ENCODE assay signal across 10 mouse cellular contexts in genomic region chr2:131188311-131188710, GRCm38 (mm10). TPM values are rescaled to one million over a fixed set of nuclear protein-coding genes. Genes with fewer than 3 reads are reported as not detected.
DNase-seq lines count a peak whose midpoint lies in the region; ATAC-seq and TF ChIP-seq lines count a peak whose summit lies in the region.
"Had no signal": no experiment of that assay in that cellular context is flagged by ENCODE, and none has a peak within 500 bp of the region (broad histone marks: within the 10 kb centered on the region; RNA-seq: fewer than 3 reads in every experiment).

No protein-coding gene starts in this region.

- no peaks in the 10 kb centered on the region for H3K9me3 ChIP-seq in hindbrain, embryonic 10.5 days
- no peaks in the 10 kb centered on the region for H3K9me3 ChIP-seq in hindbrain, embryonic 16.5 days (ENCODE audit: control insufficient read depth, low read length)
- H3K9me3 ChIP-seq in MEL (replicated peaks; ENCODE audit: insufficient read depth, low read length) = no peaks in the 10 kb centered on the region
- no peaks in the 10 kb centered on the region for H3K9me3 ChIP-seq in forebrain, embryonic 14.5 days (replicated peaks; ENCODE audit: control insufficient read depth, low read length)
- no peaks in the 10 kb centered on the region for H3K9me3 ChIP-seq in liver, embryonic 16.5 days (replicated peaks; ENCODE audit: control insufficient read depth, low read length)
- H3K9me3 ChIP-seq: hindbrain, embryonic 15.5 days had no signal

- no peak for TF ChIP-seq RAD21 in MEL (IDR thresholded peaks at IDR 0.05; ENCODE audit: low read depth, low read length)

- H3K4me3 ChIP-seq in hindbrain, embryonic 10.5 days = peak overlapping the region; percentile 72
- H3K4me3 ChIP-seq in hindbrain, embryonic 16.5 days (ENCODE audit: low read length) = no peak overlapping the region
- no peak overlapping the region for H3K4me3 ChIP-seq in MEL (ENCODE audit: control insufficient read depth in 1 of 2, insufficient read depth in 1 of 2, low read depth in 2 of 2, low read length in 2 of 2)
- H3K4me3 ChIP-seq in forebrain, embryonic 14.5 days (ENCODE audit: low read depth, low read length) = no peak overlapping the region
- peak overlapping the region; percentile 94 for H3K4me3 ChIP-seq in liver, embryonic 16.5 days (ENCODE audit: low read depth, low read length)

- H3K27ac ChIP-seq in hindbrain, embryonic 10.5 days = peak overlapping the region; percentile 96
- H3K27ac ChIP-seq in hindbrain, embryonic 16.5 days (ENCODE audit: low read depth, low read length) = no peak overlapping the region
- H3K27ac ChIP-seq in MEL (ENCODE audit: control insufficient read depth, low read depth, low read length) = no peak overlapping the region
- no peak overlapping the region for H3K27ac ChIP-seq in forebrain, embryonic 14.5 days (ENCODE audit: low read depth, low read length)
- H3K27ac ChIP-seq in liver, embryonic 16.5 days (ENCODE audit: low read length) = peak overlapping the region; percentile 97

- H3K79me2 ChIP-seq in MEL (ENCODE audit: control insufficient read depth, insufficient read depth, low read length, poor library complexity) = no peaks in the 10 kb centered on the region; the same call in none of the 2 replicates

- 93% methylated on average over 5 of the region's 5 CpGs for WGBS in hindbrain, embryonic 10.5 days
- 97% methylated on average over 5 of the region's 5 CpGs for WGBS in hindbrain, embryonic 16.5 days
- WGBS in forebrain, embryonic 14.5 days = 95% methylated on average over 5 of the region's 5 CpGs
- WGBS in liver, embryonic 16.5 days (ENCODE audit: insufficient replicate concordance) = 67% methylated on average over 5 of the region's 5 CpGs

- H3K36me3 ChIP-seq in hindbrain, embryonic 10.5 days = peaks cover 36% of the 10 kb centered on the region
- 0 out of 2 replicates have a peak, but pooled peaks cover under 1% of the 10 kb centered on the region for H3K36me3 ChIP-seq in hindbrain, embryonic 16.5 days (ENCODE audit: control insufficient read depth, insufficient read depth, low read length)
- H3K36me3 ChIP-seq in MEL (ENCODE audit: control insufficient read depth in 1 of 2, insufficient read depth in 2 of 2, low read length in 2 of 2) = peaks cover 1 to 31% of the 10 kb centered on the region in 2 experiments; a peak in 2 of 4 replicates
- peaks cover 17% of the 10 kb centered on the region for H3K36me3 ChIP-seq in forebrain, embryonic 14.5 days (ENCODE audit: control insufficient read depth, insufficient read depth, low read length)
- H3K36me3 ChIP-seq in liver, embryonic 16.5 days (ENCODE audit: control insufficient read depth, insufficient read depth) = peaks cover 39% of the 10 kb centered on the region

- no peak for TF ChIP-seq EP300 in MEL (IDR thresholded peaks at IDR 0.05; ENCODE audit: low read depth in 1 of 2, low read length in 2 of 2)

- DNase-seq in hindbrain, embryonic 10.5 days (ENCODE audit: low spot score) = no peak
- DNase-seq in MEL (ENCODE audit: low read depth, low spot score) = peak; percentile 51
- no peak for DNase-seq in forebrain, embryonic 14.5 days (ENCODE audit: low spot score)
- no peak for DNase-seq in right cerebral cortex, postnatal 36 days (ENCODE audit: low spot score in 2 of 2)
- no peak for DNase-seq in left cerebral cortex, postnatal 36 days (ENCODE audit: low spot score in 2 of 2)
- no peak for DNase-seq in layer of hippocampus, postnatal 25 days (ENCODE audit: extremely low spot score in 1 of 2, low spot score in 1 of 2)
- DNase-seq: adrenal gland, adult 8-10 months had no signal

- peak in 1 of 3 experiments; percentile 31; a peak in 3 of 6 replicates for TF ChIP-seq CTCF in MEL (IDR thresholded peaks at IDR 0.05 in 2 of 3, conservative IDR thresholded peaks at IDR 0.05 in 1 of 3; ENCODE audit: control insufficient read depth in 1 of 3, insufficient read depth in 1 of 3, low read depth in 2 of 3, low read length in 3 of 3, poor library complexity in 1 of 3, severe bottlenecking in 1 of 3)

- ATAC-seq in hindbrain, embryonic 16.5 days = no peak
- no peak for ATAC-seq in forebrain, embryonic 14.5 days
- ATAC-seq in liver, embryonic 16.5 days (ENCODE audit: low read depth) = 0 out of 2 replicates have a peak, but pooled peaks have one; percentile 11

- no peak for TF ChIP-seq POLR2A in MEL (IDR thresholded peaks at IDR 0.05; ENCODE audit: control insufficient read depth in 1 of 2, insufficient read depth in 1 of 2, low read depth in 1 of 2, low read length in 2 of 2, poor library complexity in 1 of 2)

- H3K27me3 ChIP-seq in hindbrain, embryonic 10.5 days (ENCODE audit: insufficient read depth, poor library complexity, severe bottlenecking) = peaks cover 13% of the 10 kb centered on the region; the same call in 1 of the 2 replicates
- no peaks in the 10 kb centered on the region for H3K27me3 ChIP-seq in hindbrain, embryonic 16.5 days (replicated peaks; ENCODE audit: control insufficient read depth, insufficient read depth, low read length)
- H3K27me3 ChIP-seq in MEL (ENCODE audit: control insufficient read depth in 1 of 2, insufficient read depth in 2 of 2, low read length in 2 of 2) = no peaks in the 10 kb centered on the region
- no peaks in the 10 kb centered on the region for H3K27me3 ChIP-seq in forebrain, embryonic 14.5 days (replicated peaks; ENCODE audit: control insufficient read depth, insufficient read depth, low read length)
- no peaks in the 10 kb centered on the region for H3K27me3 ChIP-seq in liver, embryonic 16.5 days (ENCODE audit: control insufficient read depth, insufficient read depth, low read depth, low read length)
- H3K27me3 ChIP-seq: hindbrain, embryonic 15.5 days had no signal

- peaks cover 70% of the 10 kb centered on the region for H3K4me1 ChIP-seq in hindbrain, embryonic 10.5 days (replicated peaks)
- peaks cover 25% of the 10 kb centered on the region for H3K4me1 ChIP-seq in hindbrain, embryonic 16.5 days (ENCODE audit: control insufficient read depth, insufficient read depth, low read depth, low read length)
- peaks cover 15 to 33% of the 10 kb centered on the region in 2 experiments for H3K4me1 ChIP-seq in MEL (ENCODE audit: control insufficient read depth in 1 of 2, insufficient read depth in 2 of 2, low read length in 2 of 2)
- H3K4me1 ChIP-seq in forebrain, embryonic 14.5 days (ENCODE audit: control insufficient read depth, insufficient read depth, low read length) = peaks cover 26% of the 10 kb centered on the region
- peaks cover 36% of the 10 kb centered on the region for H3K4me1 ChIP-seq in liver, embryonic 16.5 days (ENCODE audit: control insufficient read depth, low read depth, low read length)

- no peak overlapping the region for H3K9ac ChIP-seq in hindbrain, embryonic 16.5 days (ENCODE audit: low read depth, low read length)
- H3K9ac ChIP-seq in MEL (ENCODE audit: control insufficient read depth, low read depth, low read length, poor library complexity, severe bottlenecking) = no peak overlapping the region
- no peak overlapping the region for H3K9ac ChIP-seq in forebrain, embryonic 14.5 days (ENCODE audit: low read length)
- peak overlapping the region; percentile 97 for H3K9ac ChIP-seq in liver, embryonic 16.5 days (ENCODE audit: low read depth, low read length)

- intact Hi-C loops in left cerebral cortex, postnatal 36 days (cut with DNase I) = no loop called here

- no peak overlapping the region; the same call in 1 of the 2 replicates for H3K4me2 ChIP-seq in hindbrain, embryonic 16.5 days (ENCODE audit: low read length)
- peak overlapping the region; percentile 82 for H3K4me2 ChIP-seq in forebrain, embryonic 14.5 days (ENCODE audit: low read length)
- H3K4me2 ChIP-seq in liver, embryonic 16.5 days (ENCODE audit: low read depth, low read length) = peak overlapping the region; percentile 71

RNA-seq across cellular contexts. Expression of gene Spef1, which starts 1.2 kb away (rescaled TPM):
- 5.2 and 5.4 TPM in 2 replicates for polyA plus RNA-seq in hindbrain, embryonic 10.5 days (2016; fragmentation: Nextera tagmentation; extraction: Ambion mirVana)
- polyA plus RNA-seq in hindbrain, embryonic 16.5 days (2015; fragmentation: Nextera tagmentation; extraction: Ambion mirVana) = 8.0 and 9.8 TPM in 2 replicates
- 0.46 and 1.8 TPM in 2 replicates for total RNA-seq in MEL (2012; rRNA removed)
- 1 to 10 TPM in 1 of 2 experiments, not detected in 1; 1.2 TPM for polyA plus RNA-seq in MEL (2012; ENCODE audit: insufficient read depth in 1 of 2, insufficient read length in 2 of 2, low read depth in 1 of 2, low replicate concordance in 2 of 2, missing spikeins in 1 of 2)
- polyA plus RNA-seq in forebrain, embryonic 14.5 days (2014; fragmentation: Nextera tagmentation; extraction: Ambion mirVana) = 10.1 and 11.8 TPM in 2 replicates
- polyA plus RNA-seq in liver, embryonic 16.5 days (2015; fragmentation: Nextera tagmentation; extraction: Ambion mirVana) = 1.1 and 1.2 TPM in 2 replicates
- 10 to 100 TPM in 1 of 2 experiments, 1 to 10 TPM in 1; 9.7 to 10.8 TPM for total RNA-seq in left cerebral cortex, postnatal 36 days (2021)
- total RNA-seq in layer of hippocampus, postnatal 25 days (2021) = 10 to 100 TPM; 11.2 to 12.4 TPM

RNA-seq across cellular contexts. Expression of gene Cdc25b, which starts 1.6 kb away (rescaled TPM):
- 99.7 and 116 TPM in 2 replicates for polyA plus RNA-seq in hindbrain, embryonic 10.5 days (2016; fragmentation: Nextera tagmentation; extraction: Ambion mirVana)
- polyA plus RNA-seq in hindbrain, embryonic 16.5 days (2015; fragmentation: Nextera tagmentation; extraction: Ambion mirVana) = 22.8 and 29.6 TPM in 2 replicates
- 11.8 and 12.6 TPM in 2 replicates for total RNA-seq in MEL (2012; rRNA removed)
- 10 to 100 TPM in 1 of 2 experiments, not detected in 1; 34.5 TPM for polyA plus RNA-seq in MEL (2012; ENCODE audit: insufficient read depth in 1 of 2, insufficient read length in 2 of 2, low read depth in 1 of 2, low replicate concordance in 2 of 2, missing spikeins in 1 of 2)
- 30.0 and 32.0 TPM in 2 replicates for polyA plus RNA-seq in forebrain, embryonic 14.5 days (2014; fragmentation: Nextera tagmentation; extraction: Ambion mirVana)
- polyA plus RNA-seq in liver, embryonic 16.5 days (2015; fragmentation: Nextera tagmentation; extraction: Ambion mirVana) = 255 and 284 TPM in 2 replicates
- total RNA-seq in left cerebral cortex, postnatal 36 days (2021) = 10 to 100 TPM; 13.9 to 22.8 TPM
- total RNA-seq in layer of hippocampus, postnatal 25 days (2021) = 10 to 100 TPM; 15.4 to 26.6 TPM

RNA-seq across cellular contexts. Expression of gene Cenpb, which starts 8.4 kb away (rescaled TPM):
- 9.7 and 12.8 TPM in 2 replicates for polyA plus RNA-seq in hindbrain, embryonic 10.5 days (2016; fragmentation: Nextera tagmentation; extraction: Ambion mirVana)
- 11.1 and 11.3 TPM in 2 replicates for polyA plus RNA-seq in hindbrain, embryonic 16.5 days (2015; fragmentation: Nextera tagmentation; extraction: Ambion mirVana)
- total RNA-seq in MEL (2012; rRNA removed) = 16.1 and 24.3 TPM in 2 replicates
- 10 to 100 TPM in 1 of 2 experiments, not detected in 1; 34.9 TPM for polyA plus RNA-seq in MEL (2012; ENCODE audit: insufficient read depth in 1 of 2, insufficient read length in 2 of 2, low read depth in 1 of 2, low replicate concordance in 2 of 2, missing spikeins in 1 of 2)
- 9.3 and 9.7 TPM in 2 replicates for polyA plus RNA-seq in forebrain, embryonic 14.5 days (2014; fragmentation: Nextera tagmentation; extraction: Ambion mirVana)
- 3.0 and 3.2 TPM in 2 replicates for polyA plus RNA-seq in liver, embryonic 16.5 days (2015; fragmentation: Nextera tagmentation; extraction: Ambion mirVana)
- total RNA-seq in left cerebral cortex, postnatal 36 days (2021) = 10 to 100 TPM; 75.1 to 88.0 TPM
- total RNA-seq in layer of hippocampus, postnatal 25 days (2021) = 10 to 100 TPM; 84.8 to 92.4 TPM

RNA-seq across cellular contexts. Expression of gene Ap5s1, which starts 18.6 kb away (rescaled TPM):
- polyA plus RNA-seq in hindbrain, embryonic 10.5 days (2016; fragmentation: Nextera tagmentation; extraction: Ambion mirVana) = 27.2 and 32.7 TPM in 2 replicates
- 35.2 and 36.1 TPM in 2 replicates for polyA plus RNA-seq in hindbrain, embryonic 16.5 days (2015; fragmentation: Nextera tagmentation; extraction: Ambion mirVana)
- 9.6 TPM in 2 replicates for total RNA-seq in MEL (2012; rRNA removed)
- polyA plus RNA-seq in MEL (2012; ENCODE audit: insufficient read depth in 1 of 2, insufficient read length in 2 of 2, low read depth in 1 of 2, low replicate concordance in 2 of 2, missing spikeins in 1 of 2) = 10 to 100 TPM in 1 of 2 experiments, not detected in 1; 12.7 TPM
- 29.9 and 30.3 TPM in 2 replicates for polyA plus RNA-seq in forebrain, embryonic 14.5 days (2014; fragmentation: Nextera tagmentation; extraction: Ambion mirVana)
- 16.4 and 18.4 TPM in 2 replicates for polyA plus RNA-seq in liver, embryonic 16.5 days (2015; fragmentation: Nextera tagmentation; extraction: Ambion mirVana)
- total RNA-seq in left cerebral cortex, postnatal 36 days (2021) = 10 to 100 TPM; 21.3 to 30.7 TPM
- total RNA-seq in layer of hippocampus, postnatal 25 days (2021) = 10 to 100 TPM; 23.8 to 27.3 TPM

RNA-seq across cellular contexts. Expression of gene 1700037H04Rik, which starts 28.4 kb away (rescaled TPM):
- polyA plus RNA-seq in hindbrain, embryonic 10.5 days (2016; fragmentation: Nextera tagmentation; extraction: Ambion mirVana) = 138 and 142 TPM in 2 replicates
- 86.6 and 92.7 TPM in 2 replicates for polyA plus RNA-seq in hindbrain, embryonic 16.5 days (2015; fragmentation: Nextera tagmentation; extraction: Ambion mirVana)
- 38.2 and 45.5 TPM in 2 replicates for total RNA-seq in MEL (2012; rRNA removed)
- polyA plus RNA-seq in MEL (2012; ENCODE audit: insufficient read depth in 1 of 2, insufficient read length in 2 of 2, low read depth in 1 of 2, low replicate concordance in 2 of 2, missing spikeins in 1 of 2) = 10 to 100 TPM in 1 of 2 experiments, not detected in 1; 72.6 TPM
- 110 and 112 TPM in 2 replicates for polyA plus RNA-seq in forebrain, embryonic 14.5 days (2014; fragmentation: Nextera tagmentation; extraction: Ambion mirVana)
- polyA plus RNA-seq in liver, embryonic 16.5 days (2015; fragmentation: Nextera tagmentation; extraction: Ambion mirVana) = 129 and 133 TPM in 2 replicates
- 10 to 100 TPM; 71.1 to 78.3 TPM for total RNA-seq in left cerebral cortex, postnatal 36 days (2021)
- total RNA-seq in layer of hippocampus, postnatal 25 days (2021) = 10 to 100 TPM; 55.5 to 66.7 TPM

Comparison
In these comparisons a context has a peak if more than half of its experiments do, and no peak if none do; other contexts are left out.
1. H3K27ac ChIP-seq: peak in hindbrain, embryonic 10.5 days (single experiment) and liver, embryonic 16.5 days (single experiment); none in hindbrain, embryonic 16.5 days (single experiment), MEL (single experiment) and forebrain, embryonic 14.5 days (single experiment).
2. H3K4me3 ChIP-seq: peak in hindbrain, embryonic 10.5 days (single experiment) and liver, embryonic 16.5 days (single experiment); none in hindbrain, embryonic 16.5 days (single experiment), MEL (0 of 2) and forebrain, embryonic 14.5 days (single experiment).